Mouse (Mus musculus) cerebellum, postnatal 25 days (tissue): ENCODE results near the gene Sft2d1.
A peak's percentile ranks its signal among the peaks of the same experiment; 100 is the strongest.

ENCODE experiments used
- DNase-seq, 2 experiments: peaks; one replicate each; pipeline ENCODE4 v3.0.0; 2021; ENCODE audit warnings: mixed read lengths in 2 of 2

Gene Sft2d1

DNA sequence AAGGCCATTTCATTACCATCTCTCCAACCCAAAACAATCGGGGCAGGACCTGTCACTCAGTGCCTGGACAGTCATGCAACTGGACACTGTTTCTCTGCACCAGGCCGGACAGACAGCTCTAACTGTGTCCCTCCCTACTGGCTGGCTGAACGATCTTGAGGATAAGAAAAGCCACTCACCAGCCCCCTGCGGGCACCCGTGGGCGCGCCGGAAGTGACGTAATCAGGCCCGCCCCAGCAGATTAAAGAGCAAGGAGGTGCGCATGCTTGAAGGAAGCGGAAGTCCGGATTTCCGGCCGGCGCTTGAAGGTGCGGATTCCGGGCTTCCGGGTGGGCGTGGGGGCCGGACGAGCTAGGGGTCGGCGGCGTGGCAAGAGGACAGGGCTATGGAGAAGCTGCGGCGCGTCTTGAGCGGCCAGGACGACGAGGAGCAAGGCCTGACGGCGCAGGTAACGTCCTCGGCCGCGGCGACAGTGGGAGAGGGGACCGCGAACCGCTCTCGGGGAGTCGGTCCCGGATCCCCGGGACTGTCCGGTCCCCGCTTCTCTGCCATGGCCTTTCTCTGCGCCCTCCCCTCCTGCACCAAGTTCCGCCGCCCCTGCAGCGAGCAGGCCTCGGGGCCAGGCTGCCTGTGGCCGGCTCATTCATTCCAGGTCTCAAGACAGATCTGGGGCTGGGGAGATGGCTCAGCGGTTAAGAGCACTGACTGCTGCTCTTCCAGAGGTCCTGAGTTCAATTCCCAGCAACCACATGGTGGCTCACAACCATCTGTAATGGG lies at the start of gene Sft2d1:
TSS of gene Sft2d1 (plus strand) at position 265 of the 777 bp plus-strand sequence.
- DNase-seq, result peak; percentile 98 to 99

- DNase-seq, result peak; percentile 55 to 66
Observed at GRCm38 (mm10) chr17:8264638-8265037, 46.3 kb upstream of the Sft2d1 start.

DNA sequence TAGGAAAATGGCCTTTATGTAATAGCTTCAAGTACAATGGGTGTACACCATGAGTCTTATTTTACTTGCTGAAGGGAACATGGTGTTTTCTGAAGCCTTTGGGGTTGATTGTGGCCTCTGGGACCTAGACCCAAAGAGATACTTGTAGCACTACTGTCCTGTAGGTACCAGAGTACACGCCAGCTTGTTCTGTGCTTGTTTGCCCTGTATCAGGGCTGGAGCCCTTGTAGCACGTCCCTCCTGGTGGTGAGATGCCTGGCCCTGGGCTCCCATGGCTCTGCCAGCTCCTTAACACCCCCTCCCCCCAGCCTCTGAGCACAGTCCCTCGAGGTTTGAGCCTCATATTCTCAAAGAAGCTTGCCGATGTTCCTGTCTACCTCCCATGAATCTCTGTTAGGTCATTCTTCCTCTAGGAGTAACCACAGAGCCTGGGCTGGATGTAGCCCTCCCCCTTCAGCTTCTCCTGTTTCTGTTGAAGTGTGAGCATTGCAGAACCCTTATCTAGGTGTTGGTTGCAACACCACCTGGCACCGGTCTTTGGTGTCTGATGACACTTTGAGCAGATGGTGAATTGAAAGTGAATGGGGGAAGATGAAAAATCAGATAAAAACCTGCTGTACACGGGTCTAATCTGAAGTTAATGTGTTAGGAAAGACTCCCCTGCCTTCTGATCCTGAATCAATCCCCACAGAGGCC lies 38.7 kb upstream of the Sft2d1 start:
- DNase-seq, result no peak

- no peak for DNase-seq
Observed at GRCm38 (mm10) chr17:8272951-8273350, 38.0 kb upstream of the Sft2d1 start.

DNA sequence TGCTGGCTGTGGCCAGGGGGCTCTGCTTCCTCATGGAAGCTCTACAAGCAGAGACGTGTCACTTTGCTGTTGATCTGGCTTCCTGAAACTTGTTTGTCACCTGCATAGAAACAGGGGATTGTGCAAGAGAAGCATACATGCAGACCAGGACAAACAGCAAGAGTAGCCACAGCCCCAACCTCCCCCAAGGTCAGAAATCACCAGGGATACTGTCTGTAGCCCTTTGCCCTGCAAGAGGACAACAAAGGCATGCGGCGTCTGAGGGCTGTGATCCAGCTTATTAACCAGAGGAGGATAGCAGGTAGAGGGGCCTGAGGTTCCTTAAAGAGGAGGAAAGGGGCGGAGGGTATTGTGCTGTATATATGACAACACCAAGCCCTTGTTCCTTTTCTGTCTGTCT lies 34.8 kb upstream of the Sft2d1 start:
- no peak for DNase-seq

GRCm38 (mm10) chr17:8276680-8277079 lies 34.2 kb upstream of the Sft2d1 start:
- no peak for DNase-seq

GRCm38 (mm10) chr17:8277266-8277665 lies 33.6 kb upstream of the Sft2d1 start:
- DNase-seq, result no peak

DNA sequence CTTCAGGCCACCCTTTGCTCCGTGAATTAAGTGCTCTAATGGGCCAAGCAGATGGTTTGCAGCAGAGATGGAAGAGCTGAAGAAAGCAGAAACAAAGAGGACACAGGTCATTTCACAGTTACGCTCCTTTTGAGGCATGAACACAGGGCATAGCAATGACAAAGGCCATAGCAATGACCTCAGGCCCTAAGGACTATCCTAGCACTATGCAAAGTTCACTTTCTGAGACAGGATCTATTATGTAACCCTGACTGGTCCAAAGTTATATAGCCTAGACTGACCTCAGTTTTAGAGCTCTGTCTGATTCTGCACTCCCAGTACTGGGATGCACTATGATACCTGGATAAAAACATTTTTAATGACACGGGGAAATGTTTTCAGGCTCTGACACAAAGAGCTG lies 32.5 kb upstream of the Sft2d1 start:
- no peak for DNase-seq

GRCm38 (mm10) chr17:8282821-8283525 lies 27.9 kb upstream of the Sft2d1 start, which contains the start of gene Mpc1:
Gene Mpc1 (plus strand): TSS chr17:8282904.
- peak in 1 of 2 experiments; percentile 94 for DNase-seq

GRCm38 (mm10) chr17:8283526-8284253 lies 27.2 kb upstream of the Sft2d1 start:
- DNase-seq, result peak; percentile 98

DNA sequence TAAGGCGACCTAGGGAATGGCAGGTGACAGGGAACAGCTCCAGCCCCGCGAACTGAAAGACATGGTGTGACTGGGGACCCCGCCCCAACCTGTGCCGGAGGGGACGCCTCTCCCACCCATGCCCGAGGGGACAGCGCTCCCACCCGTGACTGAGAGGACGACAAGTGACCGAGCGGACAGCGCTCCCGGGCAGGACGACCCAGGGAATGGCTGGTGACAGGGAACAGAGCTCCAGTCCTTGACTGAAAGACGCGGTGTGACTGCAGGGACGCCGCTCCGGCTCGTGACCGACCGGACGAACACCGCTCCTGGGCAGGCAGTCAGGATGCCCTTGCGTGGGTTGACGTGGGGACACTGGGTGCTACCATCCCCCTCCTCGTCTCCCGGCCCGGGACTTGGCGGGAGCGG lies 26.6 kb upstream of the Sft2d1 start:
- peak; percentile 69 to 70 for DNase-seq

DNA sequence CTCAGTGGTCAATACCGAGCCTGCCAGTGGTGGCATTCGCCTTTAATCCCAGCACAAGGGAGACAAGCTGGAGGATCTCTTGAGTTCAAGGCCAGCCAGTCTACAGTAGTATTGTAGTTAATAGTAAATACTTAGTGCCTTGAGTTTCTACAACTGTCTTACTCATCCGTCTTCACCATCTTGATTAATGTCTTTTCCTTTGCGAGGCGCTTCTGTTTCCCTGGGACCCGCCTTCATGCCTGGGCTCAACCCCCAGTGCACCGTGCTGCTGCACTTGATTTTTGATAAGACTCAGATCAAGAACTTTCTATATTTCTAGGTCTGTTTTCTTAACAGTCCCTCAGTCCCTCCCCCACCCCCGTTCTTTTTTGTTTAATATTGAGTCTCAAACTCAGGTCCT lies 25.8 kb upstream of the Sft2d1 start:
- no peak for DNase-seq

- no peak for DNase-seq
Observed at GRCm38 (mm10) chr17:8286987-8287386, 23.9 kb upstream of the Sft2d1 start.

GRCm38 (mm10) chr17:8289993-8290679 lies 20.8 kb upstream of the Sft2d1 start:
- DNase-seq, result no peak

DNA sequence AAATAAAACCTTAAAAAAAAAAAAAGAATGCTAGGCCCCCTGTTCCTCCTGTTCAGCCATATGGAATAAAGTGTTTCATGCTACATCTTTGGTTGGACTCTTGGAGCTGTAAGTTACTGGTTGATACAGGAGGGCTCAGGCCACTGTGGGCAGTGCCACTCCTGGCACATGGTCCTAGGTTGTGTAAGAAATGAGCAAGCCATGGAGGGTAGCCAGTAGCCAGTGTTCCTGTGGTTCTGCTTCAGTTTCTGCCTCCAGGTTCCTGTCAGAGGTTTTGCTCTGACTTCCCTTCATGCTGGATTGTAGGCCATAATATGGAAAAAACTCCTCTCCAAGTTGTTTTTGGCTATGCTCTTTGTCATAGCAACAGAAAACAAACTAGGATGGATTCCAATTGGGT lies 20.2 kb upstream of the Sft2d1 start:
- no peak for DNase-seq

GRCm38 (mm10) chr17:8295825-8296224 lies 15.1 kb upstream of the Sft2d1 start:
- no peak for DNase-seq

- DNase-seq, result no peak
Observed at GRCm38 (mm10) chr17:8296313-8296844, 14.5 kb upstream of the Sft2d1 start.

DNA sequence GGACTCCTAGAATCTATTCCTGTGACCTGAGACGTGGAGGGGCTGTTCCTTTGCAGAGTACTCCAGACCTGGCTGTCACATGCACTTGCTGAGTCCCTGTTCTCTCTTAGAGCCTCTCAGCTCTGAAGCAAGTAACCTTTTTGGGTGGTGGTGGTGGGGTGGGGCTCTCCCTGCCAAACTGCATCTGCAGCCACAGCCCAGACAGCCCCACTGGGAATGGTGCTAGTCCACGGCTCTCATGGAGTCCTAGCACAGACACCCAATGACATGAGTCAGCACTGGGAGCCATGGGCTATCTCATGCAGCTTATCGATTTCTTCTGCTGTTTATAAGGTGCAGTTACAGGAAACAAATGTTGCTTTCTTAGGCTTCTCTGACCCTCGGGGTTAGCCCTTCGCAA lies 13.2 kb upstream of the Sft2d1 start:
- no peak for DNase-seq

DNA sequence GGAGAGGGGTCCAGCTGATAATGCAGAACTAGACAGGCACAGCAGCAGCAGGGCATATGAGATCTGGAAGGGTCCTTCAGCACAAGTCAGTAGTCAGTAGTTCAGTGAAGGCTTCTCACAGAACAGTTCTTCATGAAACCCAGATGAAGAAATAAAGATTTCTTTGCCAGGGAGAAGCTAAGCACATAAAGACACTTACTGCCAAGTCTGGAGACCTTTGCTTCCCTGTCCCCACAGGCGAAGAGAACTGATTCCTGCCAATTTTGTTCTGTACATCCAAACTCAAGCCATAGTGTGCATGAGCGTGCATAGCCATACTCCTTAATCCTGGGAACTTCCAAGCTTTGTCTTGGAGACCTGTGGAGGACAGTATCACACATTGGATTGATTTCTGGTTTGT lies 12.6 kb upstream of the Sft2d1 start:
- DNase-seq, result no peak

GRCm38 (mm10) chr17:8299524-8299923 lies 11.4 kb upstream of the Sft2d1 start:
- DNase-seq, result no peak

DNA sequence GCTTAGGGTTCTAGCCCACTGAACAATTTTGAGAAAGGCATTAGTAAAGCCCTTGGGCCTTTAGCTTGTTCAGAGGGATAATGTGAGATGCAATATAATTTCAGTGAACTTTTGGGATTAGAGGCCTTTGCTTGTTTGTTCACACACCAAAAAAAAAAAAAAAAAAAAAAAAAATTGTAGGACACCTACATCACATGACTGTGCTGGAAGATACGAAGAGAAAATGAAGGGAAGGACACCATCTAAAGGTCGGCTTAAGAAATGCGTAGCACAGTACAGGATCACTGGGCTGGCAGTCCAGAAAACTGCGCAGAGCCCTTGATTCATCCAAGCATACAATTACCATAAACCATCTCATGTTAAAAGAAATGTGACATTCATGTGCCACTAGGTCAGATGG lies 9.4 kb upstream of the Sft2d1 start:
- DNase-seq, result no peak
